Mouse (Mus musculus) small intestine, adult 2 months (tissue): ENCODE measurements around the gene Gnao1. TPM values are rescaled to one million over a fixed set of nuclear protein-coding genes. Genes with fewer than 3 reads are reported as not detected.
A peak's percentile ranks its signal among the peaks of the same experiment; 100 is the strongest.

Experiments
- H3K27ac ChIP-seq: fragments of 200-500 bp; 2 replicates; pipeline ENCODE4 v1.5.1; 2012; ENCODE audit warnings: low read depth, low read length, control low read depth, inconsistent platforms; ENCODE audit not compliant: insufficient read depth
- H3K27me3 ChIP-seq: fragments of 200-500 bp; 2 replicates; pipeline ENCODE4 v1.6.1; 2012; ENCODE audit warnings: mild to moderate bottlenecking, moderate library complexity, low read length, inconsistent platforms; ENCODE audit not compliant: control insufficient read depth, insufficient read depth
- H3K36me3 ChIP-seq: fragments of 200-500 bp; 2 replicates; pipeline ENCODE4 v1.6.1; 2012; ENCODE audit warnings: mild to moderate bottlenecking, low read length, control low read depth, inconsistent platforms; ENCODE audit not compliant: control insufficient read depth, insufficient read depth
- H3K4me1 ChIP-seq: fragments of 200-500 bp; 2 replicates; pipeline ENCODE4 v1.6.1; 2012; ENCODE audit warnings: low read length, inconsistent platforms, mixed read lengths; ENCODE audit not compliant: control insufficient read depth, insufficient read depth, insufficient read length
- H3K4me3 ChIP-seq: fragments of 200-500 bp; 2 replicates; pipeline ENCODE4 v1.5.1; 2012; ENCODE audit warnings: low read depth, mild to moderate bottlenecking, control low read depth, inconsistent platforms, low read length, moderate library complexity
- CTCF ChIP-seq: fragments of 200-500 bp; IDR thresholded peaks from 2 replicates; pipeline ENCODE4 v1.5.1; 2012; ENCODE audit warnings: low read depth, mild to moderate bottlenecking, control low read depth, inconsistent platforms, low read length, moderate library complexity, mixed read lengths; ENCODE audit not compliant: insufficient replicate concordance, insufficient read length; ENCODE audit errors: extremely low read depth
- POLR2A ChIP-seq: fragments of 200-500 bp; IDR thresholded peaks from 2 replicates; pipeline ENCODE4 v1.6.1; 2012; ENCODE audit warnings: low read depth, mild to moderate bottlenecking, control low read depth, inconsistent platforms, low read length, moderate library complexity
- WGBS: fragments of 180-500 bp; shearing (Covaris S2); methylation state at CpG from one replicate; pipeline ENCODE4 v1.1.7; 2018; 5-methylcytosine and 5-hydroxymethylcytosine counted together
- polyA plus RNA-seq: library from polyadenylated mRNA; depleted of rRNA; stranded (reverse); fragments of >200 nt; gene quantifications from 2 replicates; pipeline ENCODE4 v1.2.3, GENCODE M21; 2012

Gnao1 gene
- polyA plus RNA-seq, 1 experiment: 13.6 TPM

- H3K27me3 ChIP-seq: no peaks in the 10 kb centered on the region
- peaks cover 7% of the 10 kb centered on the region for H3K4me1 ChIP-seq
- 56% methylated on average over 7 of the region's 7 CpGs for WGBS
- H3K36me3 ChIP-seq: peaks cover 28% of the 10 kb centered on the region
- H3K27ac ChIP-seq: no peak overlapping the region
- H3K4me3 ChIP-seq: no peak overlapping the region
- TF ChIP-seq CTCF: no peak
- no peak for TF ChIP-seq POLR2A
These were observed 160.0 kb downstream of the Gnao1 start for GRCm38 (mm10) chr8:93969626-93970340.

GRCm38 (mm10) chr8:93971451-93971850 is 161.7 kb downstream of the Gnao1 start:
- WGBS: 63% methylated on average over 10 of the region's 10 CpGs
- H3K36me3 ChIP-seq: peaks cover 41% of the 10 kb centered on the region
- H3K4me3 ChIP-seq: no peak overlapping the region
- H3K27me3 ChIP-seq: no peaks in the 10 kb centered on the region
- peaks cover 7% of the 10 kb centered on the region for H3K4me1 ChIP-seq
- TF ChIP-seq CTCF (no peak), POLR2A (no peak)
- H3K27ac ChIP-seq: no peak overlapping the region

GRCm38 (mm10) chr8:93972211-93972610 is 162.4 kb downstream of the Gnao1 start:
- TF ChIP-seq CTCF (no peak), POLR2A (no peak)
- Histone ChIP-seq H3K4me1 (peaks cover 7% of the 10 kb centered on the region), H3K36me3 (peaks cover 45% of the 10 kb centered on the region)

GRCm38 (mm10) chr8:93972971-93973734 is 163.4 kb downstream of the Gnao1 start:
- WGBS: 88% methylated on average over 14 of the region's 14 CpGs
- Histone ChIP-seq H3K36me3 (peaks cover 49% of the 10 kb centered on the region), H3K27ac (no peak overlapping the region)

More at GRCm38 (mm10) chr8:93972211-93972610, 162.4 kb downstream of the Gnao1 start:
- Histone ChIP-seq H3K4me3 (no peak overlapping the region), H3K27ac (no peak overlapping the region), H3K27me3 (no peaks in the 10 kb centered on the region)
- WGBS: 92% methylated on average over 5 of the region's 5 CpGs

GRCm38 (mm10) chr8:93973831-93974375 is 164.1 kb downstream of the Gnao1 start:
- peaks cover 54% of the 10 kb centered on the region for H3K36me3 ChIP-seq

More at GRCm38 (mm10) chr8:93972971-93973734, 163.4 kb downstream of the Gnao1 start:
- Histone ChIP-seq H3K4me3 (no peak overlapping the region), H3K27me3 (no peaks in the 10 kb centered on the region), H3K4me1 (peaks cover 7% of the 10 kb centered on the region)
- no peak for TF ChIP-seq POLR2A
- no peak for TF ChIP-seq CTCF

GRCm38 (mm10) chr8:93974602-93975186 is 164.9 kb downstream of the Gnao1 start:
- H3K27me3 ChIP-seq: no peaks in the 10 kb centered on the region
- H3K27ac ChIP-seq: peak overlapping the region; percentile 56
- peaks cover 7% of the 10 kb centered on the region for H3K4me1 ChIP-seq
- H3K4me3 ChIP-seq: no peak overlapping the region
- peaks cover 59% of the 10 kb centered on the region for H3K36me3 ChIP-seq
- WGBS: 28% methylated on average over 11 of the region's 11 CpGs
- no peak for TF ChIP-seq CTCF
- TF ChIP-seq POLR2A: no peak

More at GRCm38 (mm10) chr8:93973831-93974375, 164.1 kb downstream of the Gnao1 start:
- 0 out of 2 replicates have a peak overlapping the region, but pooled peaks have one; percentile 23 for H3K27ac ChIP-seq
- H3K27me3 ChIP-seq: no peaks in the 10 kb centered on the region
- TF ChIP-seq POLR2A: no peak
- H3K4me1 ChIP-seq: peaks cover 7% of the 10 kb centered on the region
- no peak overlapping the region for H3K4me3 ChIP-seq
- WGBS: 86% methylated on average over 13 of the region's 13 CpGs
